Mouse (Mus musculus) cerebellum, adult 11 months (tissue): ENCODE measurements at regions not wholly inside any gene's neighbourhood (a gene's known extent, or its start where the extent isn't known, plus 50 kb on each side); places are given as distances from the start of the nearest gene placed in this dataset.

Experiments
- DNase-seq: peaks from one replicate; pipeline ENCODE4 v3.0.0; 2022

DNA sequence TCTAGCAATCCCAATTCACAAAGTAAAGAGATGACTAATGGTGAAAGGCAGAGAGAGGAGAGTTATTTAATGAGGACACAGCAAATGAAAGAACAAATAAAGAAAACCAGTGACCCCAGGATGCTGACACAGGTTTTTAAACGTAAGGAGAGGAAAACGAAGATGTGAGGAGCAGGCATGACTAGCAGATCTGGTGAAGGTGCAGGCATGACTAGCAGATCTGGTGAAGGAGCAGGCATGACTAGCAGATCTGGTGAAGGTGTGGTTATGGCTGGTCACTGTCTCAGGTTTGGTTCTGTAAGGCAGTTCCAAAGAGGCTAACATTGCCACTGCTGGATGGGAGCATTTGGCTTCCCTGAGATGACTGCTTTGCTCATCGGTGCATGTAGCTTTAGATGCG is 57.0 kb downstream of the Mbl2 start:
- no peak for DNase-seq

DNA sequence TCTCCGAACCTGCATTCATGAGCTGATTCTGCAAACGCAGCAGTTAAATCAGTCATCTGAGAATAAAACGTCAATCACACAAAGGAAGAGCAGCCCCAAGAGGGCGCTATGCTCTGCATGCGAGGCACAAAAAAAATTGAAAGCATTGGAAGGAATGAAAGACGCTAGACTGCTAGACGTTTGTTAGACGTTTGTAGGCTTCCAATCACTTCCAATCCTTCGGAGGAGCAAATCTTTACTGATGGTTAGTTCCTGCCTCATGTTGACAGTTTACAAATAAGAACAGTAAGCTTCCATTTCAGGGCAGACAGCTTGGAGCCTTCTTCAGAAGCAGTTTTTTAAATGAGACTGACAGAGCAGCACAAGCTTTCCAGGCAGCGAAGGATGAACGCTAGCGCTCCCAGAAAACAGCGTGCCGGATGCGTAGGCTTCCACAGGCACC is 62.5 kb downstream of the Mbl2 start:
- no peak for DNase-seq

DNA sequence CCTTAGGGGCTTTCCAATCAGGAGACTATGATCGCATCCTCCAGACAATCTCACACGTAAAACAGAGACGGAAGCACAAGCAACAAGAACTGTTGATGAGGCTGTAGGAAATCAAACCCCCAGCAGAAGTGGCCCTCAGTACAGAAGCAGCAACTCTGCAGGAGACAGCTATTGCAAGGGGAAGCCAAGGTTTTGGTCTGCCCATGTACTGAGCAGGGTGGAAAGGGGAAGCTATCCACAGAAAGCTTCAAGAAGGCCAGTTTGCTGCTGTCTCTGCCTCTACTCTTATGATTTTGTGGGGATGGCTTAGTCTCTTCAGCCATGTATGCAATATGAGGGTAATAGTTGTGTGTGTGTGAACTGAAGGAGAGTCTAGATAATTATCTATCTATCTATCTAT is 63.3 kb downstream of the Mbl2 start:
- DNase-seq: no peak

DNA sequence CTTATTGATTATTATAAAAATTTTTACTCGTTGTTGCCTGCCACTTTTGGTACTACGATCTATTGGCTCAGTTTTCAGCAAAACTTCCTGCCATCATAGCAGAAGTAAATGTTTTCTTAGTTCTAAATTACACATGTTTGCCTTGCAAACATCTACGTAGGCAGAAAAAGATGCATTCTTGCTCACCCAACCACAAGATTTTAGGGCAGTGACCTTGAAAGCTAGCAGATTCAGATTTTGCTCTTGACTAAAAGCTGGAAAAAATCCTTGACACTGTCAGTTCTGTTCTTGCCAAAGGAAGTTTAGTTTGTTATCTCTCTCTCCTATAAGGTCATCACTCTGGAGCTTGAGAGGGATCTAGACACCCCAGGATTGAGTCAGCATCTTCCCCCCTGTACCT is 66.8 kb downstream of the Mbl2 start:
- DNase-seq: no peak

DNA sequence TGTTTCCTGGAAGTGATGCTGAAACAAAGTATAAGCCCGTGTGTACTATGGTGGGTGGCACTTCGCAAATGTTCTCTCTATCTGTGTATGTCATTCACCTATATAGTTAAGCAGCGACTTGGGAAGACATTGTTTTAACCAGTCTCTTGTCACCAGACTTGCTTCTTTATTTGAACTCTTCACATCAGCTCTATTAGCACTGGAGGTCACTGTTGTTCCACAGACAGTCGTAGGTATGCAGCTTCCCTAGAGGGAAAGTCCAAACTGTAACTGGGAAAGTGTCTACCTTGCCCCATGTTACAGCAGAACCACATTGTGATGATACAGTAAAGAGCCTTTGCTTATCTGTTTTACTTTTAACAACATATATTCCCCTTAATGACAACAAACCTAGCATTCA is 69.5 kb downstream of the Mbl2 start:
- DNase-seq: no peak

DNA sequence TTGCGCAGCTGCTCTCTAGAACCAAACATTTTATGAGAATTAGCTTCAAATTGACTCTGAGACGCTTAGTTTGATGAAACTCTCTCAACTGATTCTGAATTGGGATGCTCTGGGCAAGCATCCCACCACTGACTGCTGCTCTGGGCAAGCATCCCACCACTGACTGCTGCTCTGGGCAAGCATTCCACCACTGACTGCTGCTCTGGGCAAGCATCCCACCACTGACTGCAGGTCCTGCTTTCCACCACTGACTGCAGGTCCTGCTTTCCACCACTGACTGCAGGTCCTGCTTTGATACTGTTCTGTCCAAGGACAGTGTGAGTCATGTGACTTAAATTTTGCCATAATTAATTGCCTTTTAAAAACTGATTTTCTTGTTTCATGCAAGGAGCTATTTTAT is 73.6 kb downstream of the Mbl2 start:
- DNase-seq: no peak

DNA sequence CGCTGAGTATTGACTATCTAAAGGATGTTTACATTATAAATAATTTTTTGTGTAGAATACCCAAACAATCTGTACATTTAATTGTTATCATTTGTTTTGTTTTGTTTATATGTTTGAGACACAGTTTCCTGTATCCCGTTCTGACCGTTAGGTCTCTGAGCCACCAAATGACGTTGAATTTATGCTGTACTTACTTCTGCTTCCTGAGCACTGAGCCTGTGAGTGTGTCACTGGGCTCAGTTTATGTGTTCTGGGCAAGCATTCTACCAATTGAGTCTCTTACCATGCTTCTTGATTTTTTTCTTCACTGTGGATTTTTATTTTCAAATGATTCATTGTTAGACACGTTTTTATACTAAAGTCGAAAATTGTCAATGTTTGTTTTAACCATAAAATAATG is 74.2 kb downstream of the Mbl2 start:
- no peak for DNase-seq

DNA sequence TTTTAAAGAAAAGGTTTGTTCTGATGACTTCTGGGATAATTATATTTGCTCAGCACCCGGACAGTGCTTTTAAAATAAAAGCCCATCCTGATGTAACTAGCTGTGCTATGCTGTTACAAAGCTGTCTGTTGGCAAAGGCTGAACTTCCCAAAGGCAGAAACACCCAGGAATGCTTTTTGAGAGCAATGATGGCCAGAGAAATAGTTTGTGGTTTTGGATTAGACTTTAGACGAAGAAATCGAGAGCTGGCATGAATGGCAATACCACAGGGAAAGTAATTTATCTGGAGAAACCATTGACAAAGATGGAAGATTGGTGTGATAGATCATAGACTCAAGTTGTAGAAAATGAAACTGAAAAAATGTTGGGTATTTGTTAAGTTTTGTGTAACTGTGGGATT is 84.6 kb downstream of the Mbl2 start:
- DNase-seq: no peak

DNA sequence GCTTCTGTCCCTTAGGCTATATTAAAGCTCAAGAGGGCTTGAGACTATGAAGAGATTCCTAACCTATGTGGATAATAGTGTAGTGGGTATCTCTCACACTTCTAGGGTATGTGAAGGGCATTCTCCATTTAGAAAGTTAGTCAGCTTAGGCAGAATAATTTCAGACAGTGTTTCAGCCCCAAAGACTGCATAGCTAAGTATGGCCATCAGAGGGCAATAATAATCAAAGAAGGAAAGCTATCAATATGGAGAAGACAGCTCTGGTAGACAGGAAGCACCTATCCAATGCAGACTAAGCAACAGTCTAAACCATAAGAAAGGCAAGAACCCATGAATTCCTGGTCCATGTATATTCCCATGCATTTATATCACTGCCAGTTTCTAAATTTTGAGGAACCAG is 95.0 kb downstream of the Mbl2 start:
- no peak for DNase-seq

DNA sequence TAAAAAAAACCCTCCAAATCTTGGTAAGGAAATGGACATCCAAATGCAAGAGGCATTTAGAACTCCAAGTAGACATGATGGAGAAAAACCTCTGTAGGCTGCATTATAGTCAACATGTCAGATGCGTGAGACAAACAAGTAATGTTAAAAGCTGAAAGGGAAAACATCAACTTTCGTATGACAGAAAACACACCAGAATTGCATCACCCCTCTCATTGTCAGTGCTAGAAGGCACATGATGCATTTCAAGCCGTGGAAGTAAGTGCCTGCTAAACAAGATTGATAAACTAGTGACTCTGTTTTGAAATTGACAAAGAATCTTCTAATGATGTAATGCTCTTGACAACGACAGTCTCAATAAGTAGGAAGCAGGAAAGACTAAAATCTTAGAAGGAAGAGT is 96.1 kb downstream of the Mbl2 start:
- DNase-seq: no peak

DNA sequence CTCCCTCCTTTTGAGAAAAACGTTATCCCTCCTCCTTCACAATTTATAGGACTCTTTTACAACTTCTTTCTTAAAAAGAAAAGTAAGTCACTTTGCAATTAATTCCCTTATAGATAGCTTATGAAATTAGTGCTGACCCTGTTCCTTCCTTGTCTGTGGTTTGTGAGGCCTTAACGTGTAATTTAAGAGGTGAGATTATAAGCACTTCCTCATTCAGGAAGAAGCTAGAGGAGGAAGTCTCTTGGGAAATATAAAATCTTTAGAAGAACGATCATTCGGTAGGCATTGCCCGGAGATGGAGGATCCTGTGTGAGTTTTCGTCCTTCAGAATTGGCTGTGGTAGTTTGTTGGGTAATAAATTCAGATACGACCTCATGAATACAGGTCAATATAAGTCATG is 98.0 kb downstream of the Mbl2 start:
- no peak for DNase-seq

DNA sequence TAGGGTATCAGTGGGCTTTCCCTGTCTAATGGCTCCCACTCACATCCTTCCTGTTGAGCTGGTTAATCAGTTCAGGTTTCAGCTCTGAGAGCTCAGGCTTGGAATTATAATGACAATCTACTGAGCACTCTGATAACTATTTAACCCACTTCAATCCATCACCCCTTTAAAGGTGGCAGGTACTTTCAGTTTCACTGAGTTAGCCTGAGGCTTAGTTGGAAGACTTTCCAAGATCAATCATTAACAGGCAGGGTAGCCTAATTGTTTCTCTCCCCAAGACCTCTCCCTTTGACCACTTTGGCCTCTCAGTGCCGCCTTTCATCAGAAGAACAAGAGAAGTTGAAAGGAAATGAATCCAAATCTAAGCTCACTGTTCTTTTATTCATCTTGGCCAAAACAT is 99.1 kb downstream of the Mbl2 start:
- DNase-seq: no peak

DNA sequence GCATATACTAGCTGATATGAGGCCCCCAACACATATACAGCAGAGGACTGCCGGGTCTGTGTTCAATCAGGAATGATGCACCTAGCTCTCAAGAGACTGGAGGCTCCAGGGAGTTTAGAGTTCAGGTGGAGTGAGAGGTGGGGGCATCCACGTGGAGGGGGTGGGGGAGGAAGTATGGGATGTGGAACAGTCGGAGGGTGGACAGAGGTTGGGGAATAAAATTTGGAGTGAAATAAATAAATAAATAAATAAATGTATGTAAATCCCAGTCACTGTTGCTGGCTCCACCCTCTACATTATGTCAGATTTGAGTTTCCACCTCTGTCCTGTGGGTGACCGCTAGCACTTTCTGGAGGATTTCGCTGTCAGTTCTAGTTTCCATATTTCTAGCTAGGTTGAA is 111.7 kb downstream of the Mbl2 start:
- no peak for DNase-seq

DNA sequence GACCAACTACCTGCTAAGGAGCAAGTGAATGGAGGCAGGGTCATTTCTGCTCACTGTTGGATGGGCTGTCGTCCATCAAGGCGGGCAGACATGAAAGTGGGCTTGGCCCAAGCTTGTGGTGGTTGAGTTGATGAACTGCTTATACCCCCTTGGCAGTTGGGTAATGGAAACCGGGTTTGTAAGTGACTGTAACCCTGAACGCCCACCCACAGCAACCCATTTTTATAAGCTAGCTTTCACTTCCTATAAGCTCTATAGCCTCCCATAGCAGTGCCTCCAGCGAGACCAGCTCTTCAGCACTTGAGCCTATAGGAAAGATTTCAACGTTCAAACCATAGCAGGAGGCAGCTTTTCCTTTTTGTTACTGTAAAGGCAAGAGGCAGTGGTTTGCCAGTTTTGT is 116.2 kb downstream of the Mbl2 start:
- DNase-seq: no peak

DNA sequence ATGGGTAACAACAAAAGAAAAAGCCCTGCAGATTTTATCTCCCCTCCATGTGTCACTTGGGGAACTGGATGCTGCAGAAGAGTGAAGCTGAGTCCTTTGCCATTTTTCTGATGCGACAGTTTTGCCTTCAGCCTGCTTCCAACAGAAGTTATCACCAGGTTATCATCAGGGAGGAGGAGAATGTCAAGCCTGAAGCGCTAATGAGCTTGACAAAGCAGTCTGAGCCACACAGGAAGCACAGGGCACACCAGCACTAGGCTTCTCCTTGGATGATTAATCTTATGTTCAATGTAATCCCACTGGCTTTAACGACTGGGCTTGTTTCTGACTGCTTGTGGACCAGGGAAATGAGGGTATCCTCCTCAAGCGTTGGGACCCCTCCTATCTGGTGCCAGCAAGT is 122.2 kb downstream of the Mbl2 start:
- DNase-seq: no peak

DNA sequence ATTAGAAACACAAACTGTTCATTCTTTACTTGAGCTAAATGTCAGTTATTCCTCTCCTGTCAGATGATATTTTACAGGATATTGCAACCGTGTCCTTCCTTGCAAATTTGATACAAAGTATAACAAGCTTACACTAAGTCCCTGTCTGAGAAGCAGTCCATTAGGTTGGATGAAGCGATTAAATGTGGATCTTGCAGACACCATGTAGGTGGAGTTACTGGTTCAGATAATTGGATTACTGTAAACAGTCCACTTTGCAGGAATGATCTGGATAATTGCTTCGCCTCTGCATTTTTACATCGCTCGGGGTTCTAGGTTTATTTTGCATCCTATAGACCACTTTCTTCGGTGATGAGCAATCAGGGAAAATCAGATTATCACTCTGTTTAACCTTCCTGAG is 126.2 kb downstream of the Mbl2 start:
- DNase-seq: no peak

DNA sequence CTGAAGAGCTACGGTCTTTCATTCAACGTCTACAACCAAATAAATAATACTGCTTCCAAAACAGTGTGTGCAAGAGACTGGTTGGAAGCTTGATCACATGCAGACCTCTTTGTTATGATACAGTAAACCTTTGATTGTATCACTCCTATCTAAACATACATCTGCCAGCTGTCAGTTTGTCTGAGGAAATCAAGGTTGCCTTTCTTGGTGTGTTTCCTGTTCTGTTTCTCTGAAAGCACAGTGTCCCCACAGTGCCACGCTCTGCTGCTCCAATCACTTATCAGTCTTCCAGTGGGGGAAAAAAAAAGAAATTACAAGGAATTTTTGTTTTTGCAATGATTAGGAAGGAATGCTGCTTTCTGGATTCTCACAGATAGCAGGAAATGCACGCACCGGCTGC is 139.2 kb downstream of the Mbl2 start:
- DNase-seq: no peak

DNA sequence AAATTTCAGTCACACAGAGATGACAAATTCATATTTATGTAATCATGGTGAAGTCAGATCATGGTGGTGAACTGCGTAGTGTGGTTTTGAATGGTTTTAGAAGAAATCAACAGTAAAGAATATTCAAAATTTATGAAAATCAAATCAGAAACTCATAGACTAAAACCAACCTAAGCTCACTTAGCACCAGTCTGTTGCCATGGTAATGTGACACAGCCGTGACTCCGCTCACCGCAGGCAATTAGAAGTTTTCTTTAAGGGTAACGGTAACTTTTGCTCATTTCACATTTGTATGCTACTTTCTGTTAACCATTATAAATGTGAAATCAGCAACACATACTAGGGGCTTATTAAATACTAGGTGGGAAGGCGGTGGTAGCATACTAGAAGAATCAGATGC is 147.0 kb downstream of the Mbl2 start:
- DNase-seq: no peak

DNA sequence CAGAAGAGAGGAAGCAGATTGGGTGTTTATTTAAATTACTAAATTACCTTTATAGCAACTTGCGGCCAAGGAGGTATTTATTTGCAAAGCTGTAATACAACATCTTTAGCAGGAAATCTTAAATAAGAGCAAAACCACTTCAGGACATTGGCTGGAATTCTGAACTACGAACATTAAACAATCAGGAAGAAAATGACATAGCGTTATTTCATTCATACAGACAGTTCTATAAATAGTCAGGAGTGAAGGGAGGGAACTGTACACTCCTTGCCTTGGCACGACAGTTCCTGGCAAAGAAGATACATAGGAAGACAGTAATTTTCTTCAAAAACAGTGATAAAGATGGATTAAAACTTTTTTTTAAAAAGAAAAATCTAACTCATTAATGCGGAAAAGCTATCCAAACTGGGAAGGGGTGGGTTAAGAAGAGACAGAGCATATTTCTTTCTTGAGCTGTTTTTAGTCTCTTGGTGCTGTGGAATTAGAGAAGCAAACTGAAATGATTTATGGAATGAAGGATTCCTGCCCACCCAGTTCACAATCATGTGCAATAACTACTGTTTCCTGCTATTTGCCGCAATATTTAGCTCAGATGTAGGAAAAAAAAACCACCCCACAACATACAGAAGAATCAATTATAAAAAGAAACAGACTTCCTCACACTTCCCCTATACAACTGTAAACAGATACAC is 147.9 kb downstream of the Mbl2 start:
- no peak for DNase-seq

DNA sequence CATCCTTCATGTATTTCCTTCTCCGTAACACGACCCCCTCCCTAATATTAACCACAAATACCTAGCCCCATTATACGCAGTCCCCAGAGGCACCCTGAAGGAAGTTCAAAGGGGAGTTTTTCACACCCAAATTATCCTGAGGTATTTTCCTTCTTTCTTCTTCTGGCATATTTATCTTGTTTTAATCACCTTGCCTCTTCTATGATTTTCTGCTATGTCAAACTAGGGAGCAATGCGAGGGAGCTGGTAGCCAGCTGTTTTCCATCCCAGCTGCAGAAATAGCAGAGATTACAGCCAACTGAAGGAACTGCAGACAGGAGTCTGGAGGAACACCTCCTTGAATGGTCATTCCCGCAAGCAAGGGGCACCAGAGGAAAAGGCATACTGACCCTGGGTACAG is 155.7 kb downstream of the Dkk1 start:
- no peak for DNase-seq

DNA sequence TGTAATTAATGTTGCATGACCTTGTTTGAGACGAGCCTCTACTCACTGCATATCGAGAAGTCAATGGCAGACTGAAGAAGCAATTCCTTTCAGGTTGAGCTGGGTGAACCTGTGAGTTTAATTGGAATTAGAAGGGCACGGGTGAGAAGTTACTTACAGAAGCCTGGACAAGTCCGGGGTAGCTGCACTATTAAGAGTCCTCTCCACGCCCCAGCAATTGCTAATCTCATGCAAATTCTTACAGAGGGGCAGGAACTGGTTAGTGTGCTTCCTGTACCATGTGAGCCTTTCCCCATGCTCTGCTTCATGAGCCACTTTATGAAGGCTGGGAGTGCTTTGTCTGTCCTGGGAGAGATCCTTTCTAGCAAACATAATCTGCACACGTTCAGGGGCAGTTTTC is 142.5 kb downstream of the Dkk1 start:
- DNase-seq: no peak

DNA sequence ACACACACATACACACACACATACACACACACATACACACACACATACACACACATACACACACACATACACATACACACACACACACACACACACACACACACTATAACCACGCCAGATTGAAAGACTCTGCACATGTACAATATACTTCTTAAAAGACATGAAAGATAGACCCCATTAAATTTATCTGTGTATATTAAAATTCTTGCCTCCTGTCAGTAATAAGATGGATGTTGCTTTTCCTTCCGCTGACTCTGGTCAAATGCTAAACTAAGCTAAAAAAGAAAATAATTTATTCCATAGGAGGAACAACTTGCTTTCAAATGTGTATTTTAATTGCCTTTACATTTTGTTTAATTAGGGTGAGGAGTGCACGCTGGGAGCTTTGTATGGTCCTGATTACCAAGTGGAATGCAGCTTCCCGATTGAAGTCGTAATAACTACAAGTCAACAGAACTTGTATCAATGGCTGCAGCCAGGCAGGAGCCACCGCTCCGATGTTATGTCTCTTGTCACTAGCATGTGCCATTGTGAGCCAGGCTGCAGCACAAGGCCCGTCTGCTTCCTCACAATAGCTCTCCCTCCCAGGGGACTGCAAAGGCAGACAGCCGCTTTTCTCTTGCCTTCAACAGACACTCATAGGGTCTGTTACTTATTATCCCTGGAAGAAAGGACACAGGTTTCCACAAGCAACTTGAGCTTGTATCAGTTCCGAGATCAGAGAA is 129.7 kb downstream of the Dkk1 start:
- DNase-seq: no peak

DNA sequence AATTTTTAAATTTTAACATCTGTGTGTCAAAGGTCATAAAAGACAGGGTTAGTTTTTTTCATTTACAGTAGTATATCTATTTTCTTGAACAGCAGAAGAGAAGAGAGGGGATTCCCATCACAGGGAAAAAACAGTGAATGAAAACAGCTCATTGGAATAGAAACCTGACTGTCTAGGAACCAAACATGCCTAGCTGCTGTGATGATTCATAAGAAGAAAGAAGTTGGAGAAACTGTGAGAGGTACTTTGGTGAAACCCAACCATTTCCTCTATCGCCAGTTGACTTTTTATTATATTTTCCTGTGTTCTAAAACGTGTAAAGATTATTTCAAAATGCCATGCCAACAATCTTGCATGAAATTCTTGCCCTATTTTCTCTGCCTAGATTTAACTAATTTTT is 123.8 kb downstream of the Dkk1 start:
- no peak for DNase-seq

DNA sequence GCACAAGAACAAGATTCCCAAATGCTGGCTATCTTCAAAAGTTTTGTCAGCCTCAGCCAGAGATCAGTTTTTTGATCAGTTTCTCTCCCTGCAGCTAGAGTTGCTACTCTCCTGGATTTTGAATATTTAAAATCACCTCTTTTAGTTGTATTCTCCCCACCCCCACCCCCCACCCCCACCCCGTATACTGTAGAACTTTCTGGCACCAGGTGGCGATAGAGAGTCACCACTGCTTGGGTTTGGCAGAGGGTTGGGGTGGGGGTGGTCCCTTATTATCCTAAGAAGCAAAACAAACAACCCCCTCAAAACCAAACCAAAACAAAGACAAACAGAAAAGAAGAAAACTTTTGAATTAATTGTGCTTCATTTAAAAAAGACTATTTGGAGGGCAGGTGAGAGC is 122.0 kb downstream of the Dkk1 start:
- DNase-seq: no peak

DNA sequence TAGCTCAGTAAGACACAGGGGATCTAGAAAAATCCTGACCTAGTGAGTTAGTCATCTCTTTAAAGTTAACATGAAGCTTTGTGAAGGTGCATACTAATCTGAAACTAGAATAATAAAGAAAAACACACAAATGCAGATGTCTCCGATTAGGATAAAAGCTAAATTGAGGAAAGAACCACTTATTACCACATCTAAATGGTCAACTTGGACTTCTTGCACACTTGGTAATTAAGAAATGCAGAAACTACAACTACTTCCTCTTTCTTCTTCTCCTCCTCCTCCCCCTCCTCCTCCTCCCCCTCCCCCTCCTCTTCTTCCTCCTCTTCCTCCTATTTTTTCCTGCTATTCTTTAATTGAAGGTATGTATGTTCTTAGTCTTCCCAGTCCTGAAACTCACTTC is 116.3 kb downstream of the Dkk1 start:
- no peak for DNase-seq
